ENCODE assay signal across 8 mouse cellular contexts in genomic region chr2:30952457-30952823, GRCm38 (mm10). TPM values are rescaled to one million over a fixed set of nuclear protein-coding genes. Genes with fewer than 3 reads are reported as not detected.
A peak's percentile ranks its signal among the peaks of the same experiment; 100 is the strongest.
DNase-seq lines count a peak whose midpoint lies in the region; ATAC-seq and TF ChIP-seq lines count a peak whose summit lies in the region.

No protein-coding gene starts in this region.

- peak overlapping the region; percentile 81 for H3K4me3 ChIP-seq in neural tube, embryonic 11.5 days (ENCODE audit: low read depth, low read length)
- peak overlapping the region; percentile 91 for H3K4me3 ChIP-seq in liver, embryonic 12.5 days
- H3K4me3 ChIP-seq in stomach, postnatal 0 days (ENCODE audit: low read depth, low read length) = peak overlapping the region; percentile 73

- peak overlapping the region; percentile 38; the same call in 1 of the 2 replicates for H3K9ac ChIP-seq in neural tube, embryonic 11.5 days (ENCODE audit: low read length)
- peak overlapping the region; percentile 90 for H3K9ac ChIP-seq in liver, embryonic 12.5 days
- H3K9ac ChIP-seq in stomach, postnatal 0 days (ENCODE audit: low read length) = 0 out of 2 replicates have a peak overlapping the region, but pooled peaks have one; percentile 8

- intact Hi-C loops in left cerebral cortex, postnatal 36 days (cut with DNase I) = no loop called here
- intact Hi-C loops in left cerebral cortex, postnatal 25 days (cut with DNase I) = no loop called here

- DNase-seq in frontal cortex, adult 2 months (ENCODE audit: extremely low spot score in 1 of 2, low spot score in 1 of 2) = no peak
- DNase-seq in neural tube, embryonic 11.5 days (ENCODE audit: low spot score) = no peak
- no peak for DNase-seq in neural tube, embryonic 10.5 days (ENCODE audit: extremely low spot score, low spot score)
- DNase-seq in stomach, postnatal 0 days (ENCODE audit: low spot score) = no peak
- DNase-seq in left cerebral cortex, postnatal 36 days (ENCODE audit: low spot score in 2 of 2) = no peak
- DNase-seq in left cerebral cortex, postnatal 25 days (ENCODE audit: low spot score in 2 of 2) = no peak

- peaks cover 11% of the 10 kb centered on the region for H3K4me1 ChIP-seq in neural tube, embryonic 11.5 days (ENCODE audit: control insufficient read depth, insufficient read depth, low read length)
- H3K4me1 ChIP-seq in liver, embryonic 12.5 days = peaks cover 38% of the 10 kb centered on the region
- H3K4me1 ChIP-seq in stomach, postnatal 0 days (replicated peaks; ENCODE audit: control insufficient read depth, insufficient read depth) = peaks cover 5% of the 10 kb centered on the region; the same call in 1 of the 2 replicates

- no peaks in the 10 kb centered on the region for H3K27me3 ChIP-seq in neural tube, embryonic 11.5 days (ENCODE audit: control insufficient read depth, insufficient read depth, low read length)
- H3K27me3 ChIP-seq in liver, embryonic 12.5 days (replicated peaks) = peaks cover 2% of the 10 kb centered on the region
- H3K27me3 ChIP-seq in stomach, postnatal 0 days (ENCODE audit: control insufficient read depth, insufficient read depth, low read length) = no peaks in the 10 kb centered on the region

- no peak overlapping the region for H3K27ac ChIP-seq in neural tube, embryonic 11.5 days (ENCODE audit: low read depth, low read length)
- peak overlapping the region; percentile 89 for H3K27ac ChIP-seq in liver, embryonic 12.5 days
- peak overlapping the region; percentile 85 for H3K27ac ChIP-seq in stomach, postnatal 0 days (replicated peaks)

- no peak for TF ChIP-seq CTCF in stomach, postnatal 0 days (IDR thresholded peaks at IDR 0.05; ENCODE audit: low read depth)

- TF ChIP-seq EP300 in stomach, postnatal 0 days (optimal IDR thresholded peaks at IDR 0.05) = no peak

- ATAC-seq in frontal cortex, adult (ENCODE audit: low TSS enrichment) = peak; percentile 20; the same call in 1 of the 2 replicates
- ATAC-seq in neural tube, embryonic 11.5 days (ENCODE audit: insufficient read depth, low FRiP score, low TSS enrichment) = peak; percentile 38; the same call in 1 of the 2 replicates
- no peak; the same call in 1 of the 2 replicates for ATAC-seq in liver, embryonic 12.5 days
- no peak; the same call in 1 of the 2 replicates for ATAC-seq in stomach, postnatal 0 days (ENCODE audit: low FRiP score, low TSS enrichment)

- WGBS in neural tube, embryonic 11.5 days = 28% methylated on average over 5 of the region's 5 CpGs
- WGBS in liver, embryonic 12.5 days (ENCODE audit: insufficient replicate concordance) = 25% methylated on average over 5 of the region's 5 CpGs
- 24% methylated on average over 5 of the region's 5 CpGs for WGBS in stomach, postnatal 0 days

- H3K9me3 ChIP-seq in neural tube, embryonic 11.5 days (ENCODE audit: control insufficient read depth, low read length) = no peaks in the 10 kb centered on the region
- H3K9me3 ChIP-seq in liver, embryonic 12.5 days (replicated peaks) = no peaks in the 10 kb centered on the region
- no peaks in the 10 kb centered on the region for H3K9me3 ChIP-seq in stomach, postnatal 0 days (ENCODE audit: control insufficient read depth, low read length)

- peak overlapping the region; percentile 81 for H3K4me2 ChIP-seq in neural tube, embryonic 11.5 days (ENCODE audit: low read depth)
- H3K4me2 ChIP-seq in liver, embryonic 12.5 days = peak overlapping the region; percentile 89
- H3K4me2 ChIP-seq in stomach, postnatal 0 days (replicated peaks; ENCODE audit: low read depth) = peak overlapping the region; percentile 84

- peaks cover 6% of the 10 kb centered on the region; the same call in 1 of the 2 replicates for H3K36me3 ChIP-seq in neural tube, embryonic 11.5 days (ENCODE audit: control insufficient read depth, insufficient read depth, low read length)
- peaks cover 35% of the 10 kb centered on the region for H3K36me3 ChIP-seq in liver, embryonic 12.5 days
- peaks cover 10% of the 10 kb centered on the region for H3K36me3 ChIP-seq in stomach, postnatal 0 days (ENCODE audit: control insufficient read depth, insufficient read depth, low read length)

RNA-seq across cellular contexts. Expression of gene Tor1b, which starts 0.3 kb away (rescaled TPM):
- 30.6 and 33.6 TPM in 2 replicates for polyA plus RNA-seq in frontal cortex, adult 2 months (2012; rRNA removed)
- 20.7 and 22.7 TPM in 2 replicates for polyA plus RNA-seq in neural tube, embryonic 11.5 days (2014; fragmentation: Nextera tagmentation; extraction: Ambion mirVana)
- 21.3 and 21.8 TPM in 2 replicates for polyA plus RNA-seq in liver, embryonic 12.5 days (2016; fragmentation: Nextera tagmentation; extraction: Ambion mirVana)
- polyA plus RNA-seq in stomach, postnatal 0 days (2015; fragmentation: Nextera tagmentation; extraction: Ambion mirVana) = 20.1 and 21.8 TPM in 2 replicates
- total RNA-seq in left cerebral cortex, postnatal 36 days (2021) = 10 to 100 TPM; 28.4 to 31.8 TPM
- total RNA-seq in left cerebral cortex, postnatal 25 days (2021) = 10 to 100 TPM; 31.7 to 32.8 TPM

RNA-seq across cellular contexts. Expression of gene Tor1a, which starts 15.3 kb away (rescaled TPM):
- 45.7 and 53.9 TPM in 2 replicates for polyA plus RNA-seq in frontal cortex, adult 2 months (2012; rRNA removed)
- 71.0 and 81.8 TPM in 2 replicates for polyA plus RNA-seq in neural tube, embryonic 11.5 days (2014; fragmentation: Nextera tagmentation; extraction: Ambion mirVana)
- 46.2 and 51.8 TPM in 2 replicates for polyA plus RNA-seq in liver, embryonic 12.5 days (2016; fragmentation: Nextera tagmentation; extraction: Ambion mirVana)
- 49.1 and 51.2 TPM in 2 replicates for polyA plus RNA-seq in stomach, postnatal 0 days (2015; fragmentation: Nextera tagmentation; extraction: Ambion mirVana)
- total RNA-seq in left cerebral cortex, postnatal 36 days (2021) = 10 to 100 TPM; 36.7 to 46.5 TPM
- total RNA-seq in left cerebral cortex, postnatal 25 days (2021) = 10 to 100 TPM; 36.1 to 39.2 TPM

RNA-seq across cellular contexts. Expression of gene Ptges, which starts 22.8 kb away (rescaled TPM):
- 8.3 and 9.3 TPM in 2 replicates for polyA plus RNA-seq in frontal cortex, adult 2 months (2012; rRNA removed)
- 2.6 and 4.3 TPM in 2 replicates for polyA plus RNA-seq in neural tube, embryonic 11.5 days (2014; fragmentation: Nextera tagmentation; extraction: Ambion mirVana)
- polyA plus RNA-seq in liver, embryonic 12.5 days (2016; fragmentation: Nextera tagmentation; extraction: Ambion mirVana) = 0.25 and 0.63 TPM in 2 replicates
- polyA plus RNA-seq in stomach, postnatal 0 days (2015; fragmentation: Nextera tagmentation; extraction: Ambion mirVana) = 28.3 and 29.2 TPM in 2 replicates
- 1 to 10 TPM; 4.9 to 5.0 TPM for total RNA-seq in left cerebral cortex, postnatal 36 days (2021)
- 1 to 10 TPM; 4.5 to 5.1 TPM for total RNA-seq in left cerebral cortex, postnatal 25 days (2021)

RNA-seq across cellular contexts. Expression of gene BC005624, which starts 29.6 kb away (rescaled TPM):
- polyA plus RNA-seq in frontal cortex, adult 2 months (2012; rRNA removed) = 114 and 118 TPM in 2 replicates
- polyA plus RNA-seq in neural tube, embryonic 11.5 days (2014; fragmentation: Nextera tagmentation; extraction: Ambion mirVana) = 62.4 and 70.7 TPM in 2 replicates
- 36.9 and 41.2 TPM in 2 replicates for polyA plus RNA-seq in liver, embryonic 12.5 days (2016; fragmentation: Nextera tagmentation; extraction: Ambion mirVana)
- 29.5 TPM in 2 replicates for polyA plus RNA-seq in stomach, postnatal 0 days (2015; fragmentation: Nextera tagmentation; extraction: Ambion mirVana)
- 10 to 100 TPM; 63.9 to 66.9 TPM for total RNA-seq in left cerebral cortex, postnatal 36 days (2021)
- total RNA-seq in left cerebral cortex, postnatal 25 days (2021) = 10 to 100 TPM; 60.8 to 63.3 TPM

RNA-seq across cellular contexts. Expression of gene Usp20, which starts 29.6 kb away (rescaled TPM):
- 43.4 and 48.1 TPM in 2 replicates for polyA plus RNA-seq in frontal cortex, adult 2 months (2012; rRNA removed)
- 17.9 and 18.2 TPM in 2 replicates for polyA plus RNA-seq in neural tube, embryonic 11.5 days (2014; fragmentation: Nextera tagmentation; extraction: Ambion mirVana)
- 7.6 and 8.4 TPM in 2 replicates for polyA plus RNA-seq in liver, embryonic 12.5 days (2016; fragmentation: Nextera tagmentation; extraction: Ambion mirVana)
- 8.9 and 9.0 TPM in 2 replicates for polyA plus RNA-seq in stomach, postnatal 0 days (2015; fragmentation: Nextera tagmentation; extraction: Ambion mirVana)
- 10 to 100 TPM; 74.1 to 80.2 TPM for total RNA-seq in left cerebral cortex, postnatal 36 days (2021)
- total RNA-seq in left cerebral cortex, postnatal 25 days (2021) = 10 to 100 TPM; 66.2 to 72.1 TPM

Comparison
In these comparisons a context has a peak if more than half of its experiments do, and no peak if none do; other contexts are left out.
1. ATAC-seq: peak in frontal cortex, adult (single experiment) and neural tube, embryonic 11.5 days (single experiment); none in liver, embryonic 12.5 days (single experiment) and stomach, postnatal 0 days (single experiment).
2. H3K9ac ChIP-seq: peak in every context shown above with its lines; median percentile 90 in liver, embryonic 12.5 days; 38 in neural tube, embryonic 11.5 days; 8 in stomach, postnatal 0 days.
3. Peak in every context shown above with its lines, with median percentiles within 50 percentile points of each other: H3K4me2 ChIP-seq and H3K4me3 ChIP-seq.